Mouse (Mus musculus) embryonic fibroblast, embryonic 13.5 days (primary cell): ENCODE results near the gene Abcb1a.

Source experiments
- CTCF ChIP-seq: IDR thresholded peaks from 2 replicates; pipeline ENCODE4 v1.5.1; 2011; ENCODE audit warnings: mild to moderate bottlenecking, control low read depth, low read length, moderate library complexity, borderline replicate concordance; ENCODE audit not compliant: insufficient read depth
- POLR2A ChIP-seq: IDR thresholded peaks from 2 replicates; pipeline ENCODE4 v1.6.1; 2011; ENCODE audit warnings: low read depth, mild to moderate bottlenecking, control low read depth, low read length, moderate library complexity

- TF ChIP-seq POLR2A, result no peak
- TF ChIP-seq CTCF, result no peak
These were observed 63.0 kb downstream of the Abcb1a start for GRCm38 (mm10) chr5:8722867-8723266.
